8 mouse cellular contexts compared by ENCODE assay signal in genomic region chr8:70476333-70477268, GRCm38 (mm10). TPM values are rescaled to one million over a fixed set of nuclear protein-coding genes. Genes with fewer than 3 reads are reported as not detected.
DNase-seq lines count a peak whose midpoint lies in the region; ATAC-seq lines count a peak whose summit lies in the region.

Gene Klhl26, minus strand, starts transcription at chr8:70476968.

- H3K4me1 ChIP-seq in lung, embryonic 16.5 days (replicated peaks; ENCODE audit: control insufficient read depth, insufficient read depth, low read length), result peaks cover 16% of the 10 kb centered on the region

- H3K9me3 ChIP-seq in lung, embryonic 16.5 days (ENCODE audit: control insufficient read depth, low read length), result no peaks in the 10 kb centered on the region

- peaks cover 3% of the 10 kb centered on the region; the same call in 1 of the 2 replicates for H3K27me3 ChIP-seq in lung, embryonic 16.5 days (ENCODE audit: control insufficient read depth, insufficient read depth, low read depth, low read length)

- H3K36me3 ChIP-seq in lung, embryonic 16.5 days (ENCODE audit: control insufficient read depth, insufficient read depth, low read length), result no peaks in the 10 kb centered on the region

- peak; percentile 92 to 97 for ATAC-seq in hematopoietic stem cell, adult 5-6 weeks (replicated peaks in 1 of 2; ENCODE audit: insufficient read depth in 1 of 2, low FRiP score in 2 of 2, low TSS enrichment in 1 of 2, low read depth in 1 of 2, poor library complexity in 2 of 2, severe bottlenecking in 2 of 2)
- peak; percentile 94 for ATAC-seq in lung, embryonic 16.5 days (ENCODE audit: low read depth)

- H3K9ac ChIP-seq in lung, embryonic 16.5 days (ENCODE audit: low read length), result peak within 1 kb of the TSS; percentile 83

- H3K4me3 ChIP-seq in lung, embryonic 16.5 days (ENCODE audit: low read length), result peak within 1 kb of the TSS; percentile 69

- H3K27ac ChIP-seq in lung, embryonic 16.5 days (ENCODE audit: low read length), result peak within 1 kb of the TSS; percentile 75

- 1% methylated on average over 53 of the region's 53 CpGs for whole genome bisulfite sequencing in lung, embryonic 16.5 days

- peak; percentile 94 for DNase-seq in MEL-GATA-1-ER (ENCODE audit: extremely low read depth, low read depth)
- peak; percentile 97 for DNase-seq in cerebellum, adult 8-10 months
- DNase-seq in forelimb bud, embryonic 11.5 days (ENCODE audit: low read depth, low spot score), result peak; percentile 92
- DNase-seq in layer of hippocampus, adult 9-10 months (ENCODE audit: low spot score), result peak; percentile 68
- peak; percentile 78 for DNase-seq in ovary, postnatal 10 days (ENCODE audit: low spot score)
- DNase-seq in thymus, postnatal 10 days (ENCODE audit: low spot score in 2 of 2), result peak; percentile 88 to 91

- H3K4me2 ChIP-seq in lung, embryonic 16.5 days (ENCODE audit: low read depth, low read length), result peak within 1 kb of the TSS; percentile 77

RNA-seq across cellular contexts. Expression of gene Klhl26, which starts in this region (rescaled TPM):
- total RNA-seq in hematopoietic stem cell, adult 5-6 weeks (2017), result 7.8 and 7.9 TPM in 2 replicates
- 28.8 and 29.4 TPM in 2 replicates for polyA plus RNA-seq in lung, embryonic 16.5 days (2015; fragmentation: Nextera tagmentation; extraction: Ambion mirVana)

Comparison
In these comparisons a context has a peak if more than half of its experiments do, and no peak if none do; other contexts are left out.
1. Peak in every context shown above with its lines: DNase-seq, ATAC-seq, H3K4me3 ChIP-seq and H3K27ac ChIP-seq.